ENCODE assay signal across 14 mouse cellular contexts in the genomic region with DNA sequence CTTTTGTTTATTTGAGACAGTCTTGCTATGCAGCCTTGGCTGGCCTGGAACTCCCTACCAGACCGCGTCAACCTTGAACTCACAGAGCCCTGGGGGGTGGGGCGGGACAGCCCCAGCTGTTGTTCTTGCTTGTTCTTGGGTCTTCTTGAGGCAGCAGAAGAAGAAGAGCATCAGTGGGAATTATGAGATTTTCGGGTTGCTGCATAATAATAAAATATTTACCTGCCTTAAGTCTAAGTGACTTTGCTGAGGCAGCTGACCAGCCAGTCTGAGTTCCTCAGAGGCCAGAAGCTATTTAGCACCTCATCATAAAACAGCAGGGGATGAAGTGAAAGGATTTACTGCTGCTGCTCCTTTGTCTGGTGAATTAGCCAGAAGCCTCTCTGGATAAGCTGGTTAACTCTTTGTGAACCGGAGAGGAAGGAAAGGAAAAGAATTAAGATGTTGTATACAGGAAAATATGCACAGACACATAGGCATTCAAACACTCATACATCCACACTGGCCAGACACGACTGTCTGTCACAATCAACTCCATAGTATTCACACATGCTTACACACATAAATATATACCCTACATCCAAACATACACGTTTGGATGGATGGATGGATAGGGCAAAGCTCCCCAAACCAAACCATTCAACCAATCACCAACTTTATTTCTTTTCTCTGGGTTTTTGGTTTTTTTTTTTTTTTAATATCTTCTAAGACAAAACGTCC. TPM values are rescaled to one million over a fixed set of nuclear protein-coding genes. Genes with fewer than 3 reads are reported as not detected.
DNase-seq lines count a peak whose midpoint lies in the region; ATAC-seq lines count a peak whose summit lies in the region.
"Had no signal": no experiment of that assay in that cellular context is flagged by ENCODE, and none has a peak within 500 bp of the region (broad histone marks: within the 10 kb centered on the region; RNA-seq: fewer than 3 reads in every experiment).

No protein-coding gene starts in this region.

- no peak overlapping the region for H3K4me3 ChIP-seq in lung, embryonic 16.5 days (ENCODE audit: low read length)
- no peak overlapping the region for H3K4me3 ChIP-seq in limb, embryonic 11.5 days (ENCODE audit: low read depth, low read length)
- H3K4me3 ChIP-seq in neural tube, embryonic 13.5 days, result no peak overlapping the region
- H3K4me3 ChIP-seq: embryonic facial prominence, embryonic 12.5 days; heart, embryonic 12.5 days had no signal

- H3K9ac ChIP-seq in lung, embryonic 16.5 days (ENCODE audit: low read length), result no peak overlapping the region
- H3K9ac ChIP-seq in limb, embryonic 11.5 days (ENCODE audit: low read length), result no peak overlapping the region
- no peak overlapping the region for H3K9ac ChIP-seq in neural tube, embryonic 13.5 days
- H3K9ac ChIP-seq: embryonic facial prominence, embryonic 12.5 days; heart, embryonic 12.5 days had no signal

- DNase-seq in lung, postnatal 25 days (ENCODE audit: low spot score), result no peak
- DNase-seq in embryo, embryonic 10 days (ENCODE audit: low spot score), result peak; percentile 65
- DNase-seq in limb, embryonic 11.5 days (ENCODE audit: low spot score), result peak; percentile 65
- DNase-seq in adrenal gland, postnatal 14 days, result no peak
- DNase-seq in frontal cortex, adult 2 months (ENCODE audit: extremely low spot score in 1 of 2, low spot score in 1 of 2), result no peak
- DNase-seq: kidney, postnatal 36 days; right cerebral cortex, postnatal 4 days had no signal

- 0 out of 2 replicates have a peak, but pooled peaks cover under 1% of the 10 kb centered on the region for H3K4me1 ChIP-seq in lung, embryonic 16.5 days (replicated peaks; ENCODE audit: control insufficient read depth, insufficient read depth, low read length)
- H3K4me1 ChIP-seq in limb, embryonic 11.5 days (ENCODE audit: control insufficient read depth, insufficient read depth, low read length), result no peaks in the 10 kb centered on the region
- H3K4me1 ChIP-seq in neural tube, embryonic 13.5 days (replicated peaks), result peaks cover 14% of the 10 kb centered on the region
- H3K4me1 ChIP-seq: embryonic facial prominence, embryonic 12.5 days; heart, embryonic 12.5 days had no signal

- H3K4me2 ChIP-seq in lung, embryonic 16.5 days (ENCODE audit: low read depth, low read length), result no peak overlapping the region
- H3K4me2 ChIP-seq in limb, embryonic 11.5 days (ENCODE audit: low read depth, severe bottlenecking), result no peak overlapping the region
- H3K4me2 ChIP-seq in neural tube, embryonic 13.5 days, result peak overlapping the region; percentile 22; the same call in 1 of the 2 replicates
- H3K4me2 ChIP-seq: embryonic facial prominence, embryonic 12.5 days; heart, embryonic 12.5 days had no signal

- H3K9me3 ChIP-seq in lung, embryonic 16.5 days (ENCODE audit: control insufficient read depth, low read length), result no peaks in the 10 kb centered on the region
- no peaks in the 10 kb centered on the region for H3K9me3 ChIP-seq in limb, embryonic 11.5 days (ENCODE audit: control insufficient read depth, low read length)
- no peaks in the 10 kb centered on the region for H3K9me3 ChIP-seq in neural tube, embryonic 13.5 days
- H3K9me3 ChIP-seq: embryonic facial prominence, embryonic 12.5 days; heart, embryonic 12.5 days had no signal

- 16% methylated on average over 8 of the region's 8 CpGs for WGBS in lung, embryonic 16.5 days
- WGBS in limb, embryonic 11.5 days, result 7% methylated on average over 8 of the region's 8 CpGs
- 4% methylated on average over 8 of the region's 8 CpGs for WGBS in neural tube, embryonic 13.5 days

- peak; percentile 62; the same call in 1 of the 2 replicates for ATAC-seq in lung, embryonic 16.5 days (ENCODE audit: low read depth)
- ATAC-seq in limb, embryonic 11.5 days (ENCODE audit: insufficient number of reproducible peaks, low FRiP score, low TSS enrichment, low read depth), result peak; percentile 54; the same call in 1 of the 2 replicates
- peak; percentile 74 for ATAC-seq in neural tube, embryonic 13.5 days (ENCODE audit: low read depth)
- ATAC-seq in frontal cortex, adult (ENCODE audit: low TSS enrichment), result no peak

- no peaks in the 10 kb centered on the region for H3K27me3 ChIP-seq in lung, embryonic 16.5 days (ENCODE audit: control insufficient read depth, insufficient read depth, low read depth, low read length)
- H3K27me3 ChIP-seq in limb, embryonic 11.5 days (ENCODE audit: control insufficient read depth, insufficient read depth, low read length), result no peaks in the 10 kb centered on the region
- no peaks in the 10 kb centered on the region for H3K27me3 ChIP-seq in neural tube, embryonic 13.5 days
- H3K27me3 ChIP-seq: embryonic facial prominence, embryonic 12.5 days; heart, embryonic 12.5 days had no signal

- no peak overlapping the region for H3K27ac ChIP-seq in lung, embryonic 16.5 days (ENCODE audit: low read length)
- no peak overlapping the region for H3K27ac ChIP-seq in limb, embryonic 11.5 days (replicated peaks; ENCODE audit: low read depth, low read length)
- H3K27ac ChIP-seq in neural tube, embryonic 13.5 days (replicated peaks), result peak overlapping the region; percentile 34; the same call in 1 of the 2 replicates
- H3K27ac ChIP-seq: embryonic facial prominence, embryonic 12.5 days had no signal

- no peaks in the 10 kb centered on the region for H3K36me3 ChIP-seq in lung, embryonic 16.5 days (ENCODE audit: control insufficient read depth, insufficient read depth, low read length)
- no peaks in the 10 kb centered on the region for H3K36me3 ChIP-seq in limb, embryonic 11.5 days (ENCODE audit: control insufficient read depth, insufficient read depth, low read length)
- peaks cover 23% of the 10 kb centered on the region for H3K36me3 ChIP-seq in neural tube, embryonic 13.5 days

RNA-seq across cellular contexts. Expression of gene Smim8, which starts 6.4 kb away (rescaled TPM):
- 46.8 and 49.5 TPM in 2 replicates for polyA plus RNA-seq in lung, embryonic 16.5 days (2015; fragmentation: Nextera tagmentation; extraction: Ambion mirVana)
- 36.5 and 37.1 TPM in 2 replicates for polyA plus RNA-seq in limb, embryonic 11.5 days (2014; fragmentation: Nextera tagmentation; extraction: Ambion mirVana)
- 48.6 and 60.0 TPM in 2 replicates for polyA plus RNA-seq in neural tube, embryonic 13.5 days (2015; fragmentation: Nextera tagmentation; extraction: Ambion mirVana)
- total RNA-seq in adrenal gland, postnatal 14 days (2021), result 15.8 and 17.7 TPM in 2 replicates
- 26.4 and 27.7 TPM in 2 replicates for polyA plus RNA-seq in frontal cortex, adult 2 months (2012; rRNA removed)

RNA-seq across cellular contexts. Expression of gene Gm136, which starts 15.7 kb away (rescaled TPM):
- polyA plus RNA-seq in lung, embryonic 16.5 days (2015; fragmentation: Nextera tagmentation; extraction: Ambion mirVana), result not detected in 2 replicates
- not detected in 2 replicates for polyA plus RNA-seq in limb, embryonic 11.5 days (2014; fragmentation: Nextera tagmentation; extraction: Ambion mirVana)
- not detected in 2 replicates for polyA plus RNA-seq in neural tube, embryonic 13.5 days (2015; fragmentation: Nextera tagmentation; extraction: Ambion mirVana)
- not detected in 2 replicates for total RNA-seq in adrenal gland, postnatal 14 days (2021)
- not detected in 2 replicates for polyA plus RNA-seq in frontal cortex, adult 2 months (2012; rRNA removed)
- polyA plus RNA-seq: embryonic facial prominence, embryonic 12.5 days; heart, embryonic 12.5 days; liver, embryonic 16.5 days; stomach, embryonic 16.5 days had no signal

RNA-seq across cellular contexts. Expression of gene Cfap206, which starts 41.8 kb away (rescaled TPM):
- polyA plus RNA-seq in lung, embryonic 16.5 days (2015; fragmentation: Nextera tagmentation; extraction: Ambion mirVana), result 11.1 and 13.2 TPM in 2 replicates
- 0.18 and 0.23 TPM in 2 replicates for polyA plus RNA-seq in limb, embryonic 11.5 days (2014; fragmentation: Nextera tagmentation; extraction: Ambion mirVana)
- 1.1 and 2.0 TPM in 2 replicates for polyA plus RNA-seq in neural tube, embryonic 13.5 days (2015; fragmentation: Nextera tagmentation; extraction: Ambion mirVana)
- total RNA-seq in adrenal gland, postnatal 14 days (2021), result 0.41 and 1.2 TPM in 2 replicates
- polyA plus RNA-seq in frontal cortex, adult 2 months (2012; rRNA removed), result 1.9 and 2.0 TPM in 2 replicates
- polyA plus RNA-seq: liver, embryonic 16.5 days had no signal

Comparison
In these comparisons a context has a peak if more than half of its experiments do, and no peak if none do; other contexts are left out.
1. DNase-seq: peak in embryo, embryonic 10 days (single experiment) and limb, embryonic 11.5 days (single experiment); none in lung, postnatal 25 days (single experiment), adrenal gland, postnatal 14 days (single experiment) and frontal cortex, adult 2 months (0 of 2).